Comparison of ENCODE assay signal across 8 mouse cellular contexts in genomic region chr15:98108297-98109152, GRCm38 (mm10). TPM values are rescaled to one million over a fixed set of nuclear protein-coding genes. Genes with fewer than 3 reads are reported as not detected.
A peak's percentile ranks its signal among the peaks of the same experiment; 100 is the strongest.
DNase-seq lines count a peak whose midpoint lies in the region; ATAC-seq lines count a peak whose summit lies in the region.

No protein-coding gene starts in this region.

- peak overlapping the region; percentile 93 for H3K27ac ChIP-seq in hindbrain, embryonic 10.5 days
- H3K27ac ChIP-seq in lung, embryonic 15.5 days, result peak overlapping the region; percentile 57; the same call in 1 of the 2 replicates

- H3K9me3 ChIP-seq in hindbrain, embryonic 10.5 days, result no peaks in the 10 kb centered on the region
- H3K9me3 ChIP-seq in lung, embryonic 15.5 days, result no peaks in the 10 kb centered on the region

- peak; percentile 98 for ATAC-seq in lung, embryonic 15.5 days (ENCODE audit: borderline replicate concordance, extremely low read depth, low FRiP score, low TSS enrichment)

- 6% methylated on average over 37 of the region's 37 CpGs for WGBS in hindbrain, embryonic 10.5 days
- WGBS in lung, embryonic 15.5 days, result 1% methylated on average over 37 of the region's 37 CpGs

- no peaks in the 10 kb centered on the region for H3K27me3 ChIP-seq in hindbrain, embryonic 10.5 days (ENCODE audit: insufficient read depth, poor library complexity, severe bottlenecking)
- no peaks in the 10 kb centered on the region for H3K27me3 ChIP-seq in lung, embryonic 15.5 days

- peak; percentile 95 for DNase-seq in NIH3T3 (ENCODE audit: low read depth)
- DNase-seq in cerebellum, adult 9-11 months, result peak; percentile 94
- peak; percentile 83 to 93 for DNase-seq in frontal cortex, adult 2 months (ENCODE audit: extremely low spot score in 1 of 2, low spot score in 1 of 2)
- DNase-seq in hindbrain, embryonic 10.5 days (ENCODE audit: low spot score), result peak; percentile 84
- DNase-seq in layer of hippocampus, adult 9-10 months (ENCODE audit: low spot score), result peak; percentile 52
- DNase-seq in ovary, postnatal 10 days (ENCODE audit: low spot score), result peak; percentile 68
- peak; percentile 69 for DNase-seq in thymus, postnatal 0 days (ENCODE audit: low spot score)

- peak overlapping the region; percentile 75 for H3K4me2 ChIP-seq in lung, embryonic 15.5 days

- peaks cover 13% of the 10 kb centered on the region for H3K36me3 ChIP-seq in hindbrain, embryonic 10.5 days
- 0 out of 2 replicates have a peak, but pooled peaks cover 4% of the 10 kb centered on the region for H3K36me3 ChIP-seq in lung, embryonic 15.5 days

- peak overlapping the region; percentile 75 for H3K4me3 ChIP-seq in hindbrain, embryonic 10.5 days
- peak overlapping the region; percentile 63 for H3K4me3 ChIP-seq in lung, embryonic 15.5 days

- H3K9ac ChIP-seq in lung, embryonic 15.5 days, result peak overlapping the region; percentile 70

- peaks cover 24% of the 10 kb centered on the region for H3K4me1 ChIP-seq in hindbrain, embryonic 10.5 days (replicated peaks)
- peaks cover 6% of the 10 kb centered on the region; the same call in 1 of the 2 replicates for H3K4me1 ChIP-seq in lung, embryonic 15.5 days

RNA-seq across cellular contexts. Expression of gene Senp1, which starts 15.0 kb away (rescaled TPM):
- 12.3 and 12.7 TPM in 2 replicates for polyA plus RNA-seq in frontal cortex, adult 2 months (2012; rRNA removed)
- polyA plus RNA-seq in hindbrain, embryonic 10.5 days (2016; fragmentation: Nextera tagmentation; extraction: Ambion mirVana), result 36.5 and 44.1 TPM in 2 replicates
- polyA plus RNA-seq in lung, embryonic 15.5 days (2015; fragmentation: Nextera tagmentation; extraction: Ambion mirVana), result 29.4 and 32.0 TPM in 2 replicates
- polyA plus RNA-seq in thymus, postnatal 0 days (2015; fragmentation: Nextera tagmentation; extraction: Ambion mirVana), result 31.5 and 35.9 TPM in 2 replicates

RNA-seq across cellular contexts. Expression of gene Pfkm, which starts 16.1 kb away (rescaled TPM):
- polyA plus RNA-seq in frontal cortex, adult 2 months (2012; rRNA removed), result 329 and 345 TPM in 2 replicates
- 33.0 and 37.9 TPM in 2 replicates for polyA plus RNA-seq in hindbrain, embryonic 10.5 days (2016; fragmentation: Nextera tagmentation; extraction: Ambion mirVana)
- polyA plus RNA-seq in lung, embryonic 15.5 days (2015; fragmentation: Nextera tagmentation; extraction: Ambion mirVana), result 26.9 and 31.2 TPM in 2 replicates
- 13.7 and 16.2 TPM in 2 replicates for polyA plus RNA-seq in thymus, postnatal 0 days (2015; fragmentation: Nextera tagmentation; extraction: Ambion mirVana)

RNA-seq across cellular contexts. Expression of gene Asb8, which starts 56.9 kb away (rescaled TPM):
- polyA plus RNA-seq in frontal cortex, adult 2 months (2012; rRNA removed), result 57.7 and 60.2 TPM in 2 replicates
- polyA plus RNA-seq in hindbrain, embryonic 10.5 days (2016; fragmentation: Nextera tagmentation; extraction: Ambion mirVana), result 39.4 and 48.8 TPM in 2 replicates
- polyA plus RNA-seq in lung, embryonic 15.5 days (2015; fragmentation: Nextera tagmentation; extraction: Ambion mirVana), result 43.6 and 44.4 TPM in 2 replicates
- polyA plus RNA-seq in thymus, postnatal 0 days (2015; fragmentation: Nextera tagmentation; extraction: Ambion mirVana), result 43.2 and 43.6 TPM in 2 replicates

RNA-seq across cellular contexts. Expression of gene Ccdc184, which starts 58.4 kb away (rescaled TPM):
- polyA plus RNA-seq in frontal cortex, adult 2 months (2012; rRNA removed), result 13.0 and 14.6 TPM in 2 replicates
- 5.9 and 12.2 TPM in 2 replicates for polyA plus RNA-seq in hindbrain, embryonic 10.5 days (2016; fragmentation: Nextera tagmentation; extraction: Ambion mirVana)
- polyA plus RNA-seq in lung, embryonic 15.5 days (2015; fragmentation: Nextera tagmentation; extraction: Ambion mirVana), result 0.07 and 0.15 TPM in 2 replicates
- 0.25 and 0.30 TPM in 2 replicates for polyA plus RNA-seq in thymus, postnatal 0 days (2015; fragmentation: Nextera tagmentation; extraction: Ambion mirVana)

Comparison
In these comparisons a context has a peak if more than half of its experiments do, and no peak if none do; other contexts are left out.
1. Peak in every context shown above with its lines: DNase-seq, ATAC-seq, H3K4me3 ChIP-seq and H3K27ac ChIP-seq.